Mouse (Mus musculus) bone marrow macrophage, adult 2 months (primary cell): ENCODE data around the gene Etv2.

Source experiments
- CTCF ChIP-seq: IDR thresholded peaks from 2 replicates; pipeline ENCODE4 v1.5.1; 2012; ENCODE audit warnings: low read depth, mild to moderate bottlenecking, low read length, moderate library complexity
- POLR2A ChIP-seq: IDR thresholded peaks from 2 replicates; pipeline ENCODE4 v1.6.1; 2012; ENCODE audit warnings: mild to moderate bottlenecking, low read depth, low read length, borderline replicate concordance

GRCm38 (mm10) chr7:30636395-30636794 lies 743 bp upstream of the Etv2 start:
- no peak for TF ChIP-seq CTCF
- no peak for TF ChIP-seq POLR2A
